Mouse (Mus musculus) lung, postnatal 25 days (tissue): Measurements from ENCODE around the gene Hbp1.

Experiments used
- DNase-seq: peaks from one replicate; pipeline ENCODE4 v3.0.0; 2022; ENCODE audit warnings: low spot score

The Hbp1 gene

GRCm38 (mm10) chr12:31905696-31906551, 44.4 kb downstream of the Hbp1 start:
- DNase-seq: no peak

- no peak for DNase-seq
These were observed 49.9 kb downstream of the Hbp1 start for GRCm38 (mm10) chr12:31900391-31900914.

- no peak for DNase-seq
These were observed 52.9 kb downstream of the Hbp1 start for GRCm38 (mm10) chr12:31897456-31897855.

GRCm38 (mm10) chr12:31896986-31897385, 53.3 kb downstream of the Hbp1 start:
- DNase-seq: peak; percentile 12

GRCm38 (mm10) chr12:31896295-31896694, 54.0 kb downstream of the Hbp1 start:
- no peak for DNase-seq

GRCm38 (mm10) chr12:31895888-31896287, 54.4 kb downstream of the Hbp1 start:
- DNase-seq: peak; percentile 52

- no peak for DNase-seq
These were observed 55.1 kb downstream of the Hbp1 start for GRCm38 (mm10) chr12:31895095-31895734.

GRCm38 (mm10) chr12:31892771-31893170, 57.6 kb downstream of the Hbp1 start:
- DNase-seq: no peak

GRCm38 (mm10) chr12:31892079-31892478, 58.3 kb downstream of the Hbp1 start:
- no peak for DNase-seq

- DNase-seq: no peak
These were observed 59.6 kb downstream of the Hbp1 start for GRCm38 (mm10) chr12:31890685-31891084.

- DNase-seq: no peak
These were observed 64.3 kb downstream of the Hbp1 start for GRCm38 (mm10) chr12:31885844-31886606.

- no peak for DNase-seq
These were observed 65.3 kb downstream of the Hbp1 start for GRCm38 (mm10) chr12:31885084-31885483.

GRCm38 (mm10) chr12:31884365-31884764, 66.0 kb downstream of the Hbp1 start:
- DNase-seq: no peak

- DNase-seq: no peak
These were observed 67.6 kb downstream of the Hbp1 start for GRCm38 (mm10) chr12:31882736-31883135.

GRCm38 (mm10) chr12:31876775-31877174, 73.6 kb downstream of the Hbp1 start:
- no peak for DNase-seq
